Mouse (Mus musculus) monocyte, adult 5-6 weeks (primary cell): ENCODE results near the gene Olfr1346. TPM values are rescaled to one million over a fixed set of nuclear protein-coding genes. Genes with fewer than 3 reads are reported as not detected.

ENCODE experiments used
- total RNA-seq: library from RNA; stranded (forward); fragments of 200-1000, 200-491, 200-594 nt; gene quantifications from 3 replicates; pipeline ENCODE4 v1.2.3, GENCODE M21; 2017

The Olfr1346 gene
- total RNA-seq, 1 experiment from 2014 or later, result not detected

Other genes with a start within 250 kb of the Olfr1346 start
- gene Zscan5b, start 244.8 kb upstream of the Olfr1346 start, total RNA-seq, result not detected in 3 replicates
- gene Epp13, start 214.4 kb upstream of the Olfr1346 start, total RNA-seq, result not detected in 3 replicates
- gene Zfp667, start 180.5 kb upstream of the Olfr1346 start, total RNA-seq, result 1.3 to 5.0 TPM (median 2.3 TPM) in 3 replicates
- gene Zfp583, start 135.8 kb upstream of the Olfr1346 start, total RNA-seq, result 1.3 to 1.9 TPM in 2 of 3 replicates, not detected in the other
- 0.19 TPM in 1 of 3 replicates, not detected in the others for gene Gm3854, start 123.3 kb upstream of the Olfr1346 start, total RNA-seq
- 1.6 to 5.6 TPM (median 2.9 TPM) in 3 replicates for gene Zfp78, start 103.8 kb upstream of the Olfr1346 start, total RNA-seq
- gene Zfp28, start 83.8 kb upstream of the Olfr1346 start, total RNA-seq, result 1.6 to 3.7 TPM (median 2.9 TPM) in 3 replicates
- gene Smim17, start 68.4 kb upstream of the Olfr1346 start, total RNA-seq, result not detected in 3 replicates
- gene Gm20715, start 56.8 kb upstream of the Olfr1346 start, total RNA-seq, result not detected in 3 replicates
- not detected in 3 replicates for gene Olfr1344, start 28.4 kb upstream of the Olfr1346 start, total RNA-seq
- not detected in 3 replicates for gene Olfr1336, start 10.9 kb upstream of the Olfr1346 start, total RNA-seq
- not detected in 3 replicates for gene Olfr5, start 19.8 kb downstream of the Olfr1346 start, total RNA-seq
- gene Olfr1347, start 32.7 kb downstream of the Olfr1346 start, total RNA-seq, result not detected in 3 replicates
- gene Olfr1348, start 41.6 kb downstream of the Olfr1346 start, total RNA-seq, result not detected in 3 replicates
- not detected in 3 replicates for gene Olfr1349, start 55.8 kb downstream of the Olfr1346 start, total RNA-seq
- gene Olfr1350, start 97.7 kb downstream of the Olfr1346 start, total RNA-seq, result not detected in 3 replicates
- gene Zim1, start 229.3 kb downstream of the Olfr1346 start, total RNA-seq, result not detected in 3 replicates